Mouse (Mus musculus): Measurements from ENCODE around the gene St3gal5.
"Not testable (repeated sequence)": the region's sequence is repeated elsewhere in the genome, so short reads cannot be mapped to it uniquely, and the experiment has no call there.

DNA sequence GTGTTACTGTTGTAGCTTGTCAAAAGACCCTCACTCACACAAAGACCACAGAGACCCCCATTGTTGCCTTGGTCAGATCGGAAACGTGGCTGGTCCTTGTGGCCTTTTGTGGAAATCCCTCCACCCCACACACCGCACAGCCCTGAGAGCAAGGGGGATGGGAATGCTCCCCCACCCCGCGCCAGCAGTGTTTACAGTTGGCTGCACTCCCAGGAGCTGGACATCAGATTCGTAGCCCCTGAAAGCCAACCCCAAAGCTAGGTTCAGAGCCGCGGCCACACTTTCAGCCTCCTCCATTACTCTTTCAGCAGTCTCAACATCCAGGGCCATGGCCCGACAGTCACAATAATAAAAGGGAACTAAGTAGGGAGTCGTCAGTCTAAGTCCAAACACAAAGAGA lies 36.7 kb upstream of the St3gal5 start:
- not testable (repeated sequence) for TF ChIP-seq CTCF (IDR thresholded peaks at IDR 0.05; ENCODE audit: insufficient read depth, low read length); POLR2A (IDR thresholded peaks at IDR 0.05; ENCODE audit: borderline replicate concordance, extremely low read depth, low read depth, low read length)
